Mouse (Mus musculus) cerebral cortex, adult 2 months (tissue): ENCODE measurements around the gene Gm3486.

Experiments used
- WGBS: fragments of 180-500 bp; shearing (Covaris S2); methylation state at CpG from one replicate; pipeline ENCODE4 v1.1.7; 2018; 5-methylcytosine and 5-hydroxymethylcytosine counted together

Gene Gm3486

GRCm38 (mm10) chr14:41489385-41489784 lies at the start of gene Gm3486:
Gene Gm3486, minus strand, starts transcription at chr14:41489485.

GRCm38 (mm10) chr14:41524695-41525094 lies 35.4 kb upstream of the Gm3486 start:
- WGBS: 79% methylated on average over 1 of the region's 1 CpGs

- WGBS: 68% methylated on average over 5 of the region's 5 CpGs
These were observed 31.4 kb upstream of the Gm3486 start for GRCm38 (mm10) chr14:41520683-41521082.

GRCm38 (mm10) chr14:41453418-41453817 lies 35.9 kb downstream of the Gm3486 start, which contains the start of gene Gm7954:
Gene Gm7954, minus strand, starts transcription at chr14:41453518.
- WGBS: no CpG with 5 or more reads among the region's 2 CpGs
